Mouse (Mus musculus) embryonic fibroblast, embryonic 13.5 days (primary cell): ENCODE data around the gene Btnl10.

Experiments
- CTCF ChIP-seq: IDR thresholded peaks from 2 replicates; pipeline ENCODE4 v1.5.1; 2011; ENCODE audit warnings: mild to moderate bottlenecking, control low read depth, low read length, moderate library complexity, borderline replicate concordance; ENCODE audit not compliant: insufficient read depth
- POLR2A ChIP-seq: IDR thresholded peaks from 2 replicates; pipeline ENCODE4 v1.6.1; 2011; ENCODE audit warnings: low read depth, mild to moderate bottlenecking, control low read depth, low read length, moderate library complexity

DNA sequence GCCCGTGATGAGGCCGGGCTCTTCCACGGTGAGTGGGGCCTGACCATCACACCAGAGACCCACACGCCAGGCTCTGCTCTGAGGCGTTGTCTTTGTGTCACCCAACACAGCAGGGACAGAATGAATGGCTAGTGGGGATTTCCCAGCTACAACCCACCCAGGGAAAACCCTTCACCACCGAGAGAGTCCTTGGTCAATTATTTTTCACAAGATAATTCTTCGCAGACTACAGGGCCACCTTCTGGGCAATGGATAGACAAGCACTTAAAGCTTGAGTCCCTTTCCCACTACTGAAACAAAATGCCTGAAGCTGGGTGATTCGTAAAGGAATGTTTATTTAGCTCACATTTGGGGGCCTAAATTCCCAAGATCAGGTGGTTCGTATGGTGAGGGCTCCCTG lies 4.7 kb downstream of the Btnl10 start:
- no peak for TF ChIP-seq CTCF
- no peak for TF ChIP-seq POLR2A
